Mouse (Mus musculus) heart, embryonic 10.5 days (tissue): ENCODE data around the gene Gpatch2. TPM values are rescaled to one million over a fixed set of nuclear protein-coding genes. Genes with fewer than 3 reads are reported as not detected.
A peak's percentile ranks its signal among the peaks of the same experiment; 100 is the strongest.

Experiments
- DNase-seq: peaks from one replicate; pipeline ENCODE4 v3.0.0-alpha.2; 2017; ENCODE audit warnings: low spot score
- H3K27ac ChIP-seq: fragments of 300-500 bp; sonication (generic); 2 replicates; pipeline ENCODE4 v1.5.1; 2016; ENCODE audit warnings: mild to moderate bottlenecking
- H3K27me3 ChIP-seq: fragments of 300-500 bp; sonication (generic); 2 replicates; pipeline ENCODE4 v1.6.1; 2016; ENCODE audit warnings: mild to moderate bottlenecking; ENCODE audit not compliant: poor library complexity, insufficient read depth, severe bottlenecking
- H3K36me3 ChIP-seq: fragments of 300-500 bp; sonication (generic); 2 replicates; pipeline ENCODE4 v1.6.1; 2016; ENCODE audit warnings: mild to moderate bottlenecking, moderate library complexity
- H3K4me1 ChIP-seq: fragments of 300-500 bp; sonication (generic); 2 replicates; pipeline ENCODE4 v1.6.1; 2016; ENCODE audit warnings: mild to moderate bottlenecking
- H3K4me3 ChIP-seq: fragments of 300-500 bp; sonication (generic); 2 replicates; pipeline ENCODE4 v1.5.1; 2016; ENCODE audit warnings: mild to moderate bottlenecking, moderate library complexity
- H3K9me3 ChIP-seq: fragments of 300-500 bp; sonication (generic); 2 replicates; pipeline ENCODE4 v1.6.1; 2016; ENCODE audit warnings: mild to moderate bottlenecking, moderate library complexity
- WGBS: fragments of 180-500 bp; shearing (Covaris S2); methylation state at CpG from one replicate; pipeline ENCODE4 v1.1.7; 2016; 5-methylcytosine and 5-hydroxymethylcytosine counted together
- polyA plus RNA-seq: library from polyadenylated mRNA; unstranded; fragments of >200 nt; fragmentation: Nextera tagmentation; extraction: Ambion mirVana; gene quantifications from 2 replicates; pipeline ENCODE4 v1.2.1, GENCODE M21; 2016

The Gpatch2 gene
- polyA plus RNA-seq, 1 experiment from 2014 or later: 21.5 TPM

- Histone ChIP-seq H3K4me3 (no peak overlapping the region), H3K9me3 (no peaks in the 10 kb centered on the region), H3K27me3 (no peaks in the 10 kb centered on the region), H3K36me3 (0 out of 2 replicates have a peak, but pooled peaks cover 9% of the 10 kb centered on the region), H3K27ac (no peak overlapping the region), H3K4me1 (peaks cover 43% of the 10 kb centered on the region)
- 85% methylated on average over 8 of the region's 8 CpGs for WGBS
- DNase-seq: no peak
Observed at GRCm38 (mm10) chr1:187316555-187316954, 101.2 kb downstream of the Gpatch2 start.

GRCm38 (mm10) chr1:187321814-187322213, 106.5 kb downstream of the Gpatch2 start:
- Histone ChIP-seq H3K36me3 (0 out of 2 replicates have a peak, but pooled peaks cover 9% of the 10 kb centered on the region), H3K4me1 (peaks cover 31% of the 10 kb centered on the region), H3K4me3 (no peak overlapping the region), H3K27me3 (no peaks in the 10 kb centered on the region), H3K9me3 (no peaks in the 10 kb centered on the region), H3K27ac (no peak overlapping the region)
- no peak for DNase-seq
- 84% methylated on average over 3 of the region's 3 CpGs for WGBS

- H3K36me3 ChIP-seq: 0 out of 2 replicates have a peak, but pooled peaks cover 9% of the 10 kb centered on the region
- H3K4me1 ChIP-seq: peaks cover 28% of the 10 kb centered on the region
- no peaks in the 10 kb centered on the region for H3K27me3 ChIP-seq
- H3K9me3 ChIP-seq: no peaks in the 10 kb centered on the region
- H3K27ac ChIP-seq: no peak overlapping the region
- DNase-seq: no peak
- H3K4me3 ChIP-seq: no peak overlapping the region
- WGBS: 75% methylated on average over 8 of the region's 8 CpGs
Observed at GRCm38 (mm10) chr1:187322505-187323208, 107.3 kb downstream of the Gpatch2 start.

GRCm38 (mm10) chr1:187323209-187323589, 107.9 kb downstream of the Gpatch2 start:
- WGBS: 93% methylated on average over 1 of the region's 1 CpGs
- H3K36me3 ChIP-seq: 0 out of 2 replicates have a peak, but pooled peaks cover 9% of the 10 kb centered on the region
- no peaks in the 10 kb centered on the region for H3K27me3 ChIP-seq
- H3K4me3 ChIP-seq: no peak overlapping the region
- peaks cover 24% of the 10 kb centered on the region for H3K4me1 ChIP-seq
- no peak for DNase-seq
- no peaks in the 10 kb centered on the region for H3K9me3 ChIP-seq
- no peak overlapping the region for H3K27ac ChIP-seq

- H3K4me3 ChIP-seq: no peak overlapping the region
- H3K27me3 ChIP-seq: no peaks in the 10 kb centered on the region
- DNase-seq: no peak
- peaks cover 11% of the 10 kb centered on the region for H3K36me3 ChIP-seq
- H3K4me1 ChIP-seq: peaks cover 11% of the 10 kb centered on the region
- H3K9me3 ChIP-seq: no peaks in the 10 kb centered on the region
- WGBS: 63% methylated on average over 2 of the region's 2 CpGs
- no peak overlapping the region for H3K27ac ChIP-seq
Observed at GRCm38 (mm10) chr1:187342551-187342950, 127.2 kb downstream of the Gpatch2 start.

GRCm38 (mm10) chr1:187345156-187345555, 129.8 kb downstream of the Gpatch2 start:
- DNase-seq: no peak
- Histone ChIP-seq H3K36me3 (peaks cover 29% of the 10 kb centered on the region), H3K27me3 (no peaks in the 10 kb centered on the region), H3K9me3 (no peaks in the 10 kb centered on the region), H3K4me3 (no peak overlapping the region), H3K4me1 (peaks cover 12% of the 10 kb centered on the region), H3K27ac (no peak overlapping the region)
- 79% methylated on average over 5 of the region's 5 CpGs for WGBS

- H3K4me3 ChIP-seq: no peak overlapping the region
- DNase-seq: no peak
- H3K9me3 ChIP-seq: no peaks in the 10 kb centered on the region
- H3K27me3 ChIP-seq: no peaks in the 10 kb centered on the region
- 85% methylated on average over 11 of the region's 11 CpGs for WGBS
- peaks cover 25% of the 10 kb centered on the region for H3K36me3 ChIP-seq
- H3K27ac ChIP-seq: no peak overlapping the region
- peaks cover 12% of the 10 kb centered on the region for H3K4me1 ChIP-seq
Observed at GRCm38 (mm10) chr1:187346923-187347322, 131.6 kb downstream of the Gpatch2 start.

- DNase-seq: no peak
- Histone ChIP-seq H3K27me3 (no peaks in the 10 kb centered on the region), H3K36me3 (peaks cover 25% of the 10 kb centered on the region), H3K4me3 (no peak overlapping the region), H3K4me1 (peaks cover 12% of the 10 kb centered on the region), H3K27ac (no peak overlapping the region), H3K9me3 (no peaks in the 10 kb centered on the region)
- 74% methylated on average over 6 of the region's 6 CpGs for WGBS
Observed at GRCm38 (mm10) chr1:187347606-187348005, 132.3 kb downstream of the Gpatch2 start.

GRCm38 (mm10) chr1:187348053-187348820, 132.9 kb downstream of the Gpatch2 start:
- peaks cover 12% of the 10 kb centered on the region for H3K4me1 ChIP-seq
- 93% methylated on average over 26 of the region's 26 CpGs for WGBS

GRCm38 (mm10) chr1:187348859-187349258, 133.6 kb downstream of the Gpatch2 start:
- Histone ChIP-seq H3K27ac (no peak overlapping the region), H3K4me1 (peaks cover 12% of the 10 kb centered on the region), H3K36me3 (peaks cover 25% of the 10 kb centered on the region), H3K9me3 (no peaks in the 10 kb centered on the region), H3K27me3 (no peaks in the 10 kb centered on the region), H3K4me3 (no peak overlapping the region)
- WGBS: 92% methylated on average over 14 of the region's 14 CpGs
- DNase-seq: no peak

More at GRCm38 (mm10) chr1:187348053-187348820, 132.9 kb downstream of the Gpatch2 start:
- peaks cover 25% of the 10 kb centered on the region for H3K36me3 ChIP-seq
- no peak for DNase-seq
- no peaks in the 10 kb centered on the region for H3K27me3 ChIP-seq
- H3K9me3 ChIP-seq: no peaks in the 10 kb centered on the region
- no peak overlapping the region for H3K27ac ChIP-seq
- no peak overlapping the region for H3K4me3 ChIP-seq

- DNase-seq: peak; percentile 68
- Histone ChIP-seq H3K4me3 (no peak overlapping the region), H3K9me3 (no peaks in the 10 kb centered on the region), H3K27me3 (no peaks in the 10 kb centered on the region), H3K4me1 (no peaks in the 10 kb centered on the region), H3K27ac (no peak overlapping the region), H3K36me3 (no peaks in the 10 kb centered on the region)
- 89% methylated on average over 15 of the region's 15 CpGs for WGBS
Observed at GRCm38 (mm10) chr1:187356169-187356568, 140.9 kb downstream of the Gpatch2 start.

GRCm38 (mm10) chr1:187356904-187357303, 141.6 kb downstream of the Gpatch2 start:
- Histone ChIP-seq H3K4me3 (no peak overlapping the region), H3K4me1 (no peaks in the 10 kb centered on the region), H3K9me3 (no peaks in the 10 kb centered on the region), H3K27ac (no peak overlapping the region), H3K36me3 (no peaks in the 10 kb centered on the region), H3K27me3 (no peaks in the 10 kb centered on the region)
- 90% methylated on average over 8 of the region's 8 CpGs for WGBS
- DNase-seq: peak; percentile 45

- no peaks in the 10 kb centered on the region for H3K9me3 ChIP-seq
- DNase-seq: peak; percentile 66
- no peaks in the 10 kb centered on the region for H3K27me3 ChIP-seq
- no peak overlapping the region for H3K4me3 ChIP-seq
- no peaks in the 10 kb centered on the region for H3K4me1 ChIP-seq
- 26% methylated on average over 3 of the region's 3 CpGs for WGBS
- no peaks in the 10 kb centered on the region for H3K36me3 ChIP-seq
- H3K27ac ChIP-seq: no peak overlapping the region
Observed at GRCm38 (mm10) chr1:187360240-187360639, 144.9 kb downstream of the Gpatch2 start.
